Mouse (Mus musculus) MEL (cell line): Measurements from ENCODE around the gene Nsl1. TPM values are rescaled to one million over a fixed set of nuclear protein-coding genes. Genes with fewer than 3 reads are reported as not detected.

Experiments used
- DNase-seq: peaks from one replicate; pipeline ENCODE4 v3.0.0; 2011; ENCODE audit warnings: low read depth, low spot score
- H3K27ac ChIP-seq: 2 replicates; pipeline ENCODE4 v1.5.1; 2012; ENCODE audit warnings: low read depth, mild to moderate bottlenecking, control low read depth, low read length, moderate library complexity; ENCODE audit not compliant: control insufficient read depth
- H3K27me3 ChIP-seq, 2 experiments: fragments of 150-350 bp in 1 of 2; sonication (generic) in 1 of 2; 2 replicates each; pipeline ENCODE4 v1.6.1; 2012; ENCODE audit warnings: low read length in 2 of 2, mild to moderate bottlenecking in 2 of 2, improper control_type of control experiment in 1 of 2, moderate library complexity in 1 of 2; ENCODE audit not compliant: insufficient read depth in 2 of 2, control insufficient read depth in 1 of 2
- H3K36me3 ChIP-seq, 2 experiments: 2 replicates each; pipeline ENCODE4 v1.6.1; 2012 to 2014; ENCODE audit warnings: low read length in 2 of 2, improper control_type of control experiment in 1 of 2, inconsistent platforms in 1 of 2, mild to moderate bottlenecking in 1 of 2; ENCODE audit not compliant: insufficient read depth in 2 of 2, control insufficient read depth in 1 of 2
- H3K4me1 ChIP-seq, 2 experiments: fragments of 150-350 bp in 1 of 2; sonication (generic) in 1 of 2; 2 replicates each; pipeline ENCODE4 v1.6.1; 2012; ENCODE audit warnings: low read length in 2 of 2, improper control_type of control experiment in 1 of 2, mild to moderate bottlenecking in 1 of 2; ENCODE audit not compliant: insufficient read depth in 2 of 2, control insufficient read depth in 1 of 2
- H3K4me3 ChIP-seq, 2 experiments: fragments of 150-350 bp in 1 of 2; sonication (generic) in 1 of 2; 2 replicates each; pipeline ENCODE4 v1.5.1; 2012; ENCODE audit warnings: low read depth in 2 of 2, low read length in 2 of 2, mild to moderate bottlenecking in 2 of 2, moderate library complexity in 2 of 2, control low read depth in 1 of 2, improper control_type of control experiment in 1 of 2; ENCODE audit not compliant: control insufficient read depth in 1 of 2, insufficient read depth in 1 of 2
- H3K79me2 ChIP-seq: 2 replicates; pipeline ENCODE4 v1.6.1; 2012; ENCODE audit warnings: mild to moderate bottlenecking, low read length, moderate library complexity; ENCODE audit not compliant: control insufficient read depth, poor library complexity, insufficient read depth
- H3K9ac ChIP-seq: 2 replicates; pipeline ENCODE4 v1.6.1; 2012; ENCODE audit warnings: low read depth, mild to moderate bottlenecking, control low read depth, low read length, moderate library complexity; ENCODE audit not compliant: control insufficient read depth, poor library complexity, severe bottlenecking
- H3K9me3 ChIP-seq: fragments of 150-350 bp; sonication (generic); replicated peaks from 2 replicates; pipeline ENCODE4 v1.6.1; 2012; ENCODE audit warnings: mild to moderate bottlenecking, low read length, improper control_type of control experiment, moderate library complexity; ENCODE audit not compliant: insufficient read depth
- CHD2 ChIP-seq: IDR thresholded peaks from 2 replicates; pipeline ENCODE4 v1.6.1; 2011; ENCODE audit warnings: low read length, improper control_type of control experiment
- CTCF ChIP-seq, 3 experiments: IDR thresholded peaks in 2 of 3; conservative IDR thresholded peaks in 1 of 3; 2 replicates each; pipeline ENCODE4 v1.5.1; 2011 to 2012; ENCODE audit warnings: low read length in 3 of 3, low read depth in 2 of 3, mild to moderate bottlenecking in 2 of 3, improper control_type of control experiment in 1 of 3, inconsistent platforms in 1 of 3, mixed read lengths in 1 of 3, moderate library complexity in 1 of 3; ENCODE audit not compliant: control insufficient read depth in 1 of 3, insufficient read depth in 1 of 3, poor library complexity in 1 of 3, severe bottlenecking in 1 of 3
- ELF1 ChIP-seq: IDR thresholded peaks from 2 replicates; pipeline ENCODE4 v1.6.1; 2014; ENCODE audit warnings: low read depth, mild to moderate bottlenecking, inconsistent platforms, low read length, improper control_type of control experiment, moderate library complexity
- EP300 ChIP-seq, 2 experiments: IDR thresholded peaks; 2 replicates each; pipeline ENCODE4 v1.6.1; 2011; ENCODE audit warnings: improper control_type of control experiment in 2 of 2, low read length in 2 of 2, low read depth in 1 of 2, mild to moderate bottlenecking in 1 of 2
- ETS1 ChIP-seq: IDR thresholded peaks from 2 replicates; pipeline ENCODE4 v1.6.1; 2012; ENCODE audit warnings: low read depth, mild to moderate bottlenecking, inconsistent platforms, low read length, improper control_type of control experiment, moderate library complexity
- GABPA ChIP-seq: IDR thresholded peaks from 2 replicates; pipeline ENCODE4 v1.6.1; 2012; ENCODE audit warnings: low read depth, mild to moderate bottlenecking, inconsistent platforms, low read length, improper control_type of control experiment, moderate library complexity
- GATA1 ChIP-seq: IDR thresholded peaks from 2 replicates; pipeline ENCODE4 v1.6.1; 2011; ENCODE audit warnings: low read depth, low read length, improper control_type of control experiment
- HCFC1 ChIP-seq: IDR thresholded peaks from 2 replicates; pipeline ENCODE4 v1.6.1; 2012; ENCODE audit warnings: low read depth, mild to moderate bottlenecking, inconsistent platforms, low read length, improper control_type of control experiment, moderate library complexity
- JUND ChIP-seq: IDR thresholded peaks from 2 replicates; pipeline ENCODE4 v1.6.1; 2011; ENCODE audit warnings: low read depth, mild to moderate bottlenecking, improper control_type of control experiment, low read length
- KAT2A ChIP-seq: conservative IDR thresholded peaks from 2 replicates; pipeline ENCODE4 v1.6.1; 2012; ENCODE audit warnings: low read depth, low read length, improper control_type of control experiment, inconsistent platforms
- MAFK ChIP-seq: IDR thresholded peaks from 2 replicates; pipeline ENCODE4 v1.6.1; 2011; ENCODE audit warnings: low read depth, mild to moderate bottlenecking, low read length, improper control_type of control experiment, borderline replicate concordance
- MAX ChIP-seq: IDR thresholded peaks from 2 replicates; pipeline ENCODE4 v1.6.1; 2011; ENCODE audit warnings: low read length, improper control_type of control experiment
- MAZ ChIP-seq: IDR thresholded peaks from 2 replicates; pipeline ENCODE4 v1.6.1; 2012; ENCODE audit warnings: low read depth, mild to moderate bottlenecking, inconsistent platforms, low read length, improper control_type of control experiment
- MEF2A ChIP-seq: IDR thresholded peaks from 2 replicates; pipeline ENCODE4 v1.6.1; 2014; ENCODE audit warnings: low read depth, mild to moderate bottlenecking, inconsistent platforms, low read length, improper control_type of control experiment; ENCODE audit not compliant: poor library complexity, insufficient replicate concordance, severe bottlenecking; ENCODE audit errors: extremely low read depth
- MXI1 ChIP-seq: IDR thresholded peaks from 2 replicates; pipeline ENCODE4 v1.6.1; 2011; ENCODE audit warnings: mild to moderate bottlenecking, low read depth, low read length, improper control_type of control experiment
- MYB ChIP-seq: IDR thresholded peaks from 2 replicates; pipeline ENCODE4 v1.6.1; 2011; ENCODE audit warnings: mild to moderate bottlenecking, low read depth, low read length, improper control_type of control experiment
- MYC ChIP-seq: IDR thresholded peaks from 2 replicates; pipeline ENCODE4 v1.6.1; 2011; ENCODE audit warnings: low read depth, mild to moderate bottlenecking, low read length, improper control_type of control experiment, moderate library complexity
- NELFE ChIP-seq: IDR thresholded peaks from 2 replicates; pipeline ENCODE4 v1.6.1; 2011; ENCODE audit warnings: low read depth, low read length, improper control_type of control experiment
- NRF1 ChIP-seq: IDR thresholded peaks from 2 replicates; pipeline ENCODE4 v1.6.1; 2014; ENCODE audit warnings: low read depth, mild to moderate bottlenecking, inconsistent platforms, low read length, improper control_type of control experiment, moderate library complexity; ENCODE audit not compliant: poor library complexity, insufficient read depth, severe bottlenecking
- POLR2A ChIP-seq, 2 experiments: IDR thresholded peaks; 2 replicates each; pipeline ENCODE4 v1.6.1; 2011 to 2012; ENCODE audit warnings: low read length in 2 of 2, mild to moderate bottlenecking in 2 of 2, control low read depth in 1 of 2, improper control_type of control experiment in 1 of 2, low read depth in 1 of 2, moderate library complexity in 1 of 2; ENCODE audit not compliant: control insufficient read depth in 1 of 2, insufficient read depth in 1 of 2, poor library complexity in 1 of 2
- POLR2AphosphoS2 ChIP-seq: IDR thresholded peaks from 2 replicates; pipeline ENCODE4 v1.6.1; 2011; ENCODE audit warnings: low read length, improper control_type of control experiment
- POLR2AphosphoS5 ChIP-seq: IDR thresholded peaks from 2 replicates; pipeline ENCODE4 v1.6.1; 2012; ENCODE audit warnings: low read depth, borderline replicate concordance, mild to moderate bottlenecking, inconsistent platforms, low read length, moderate library complexity, mixed read lengths
- RAD21 ChIP-seq: IDR thresholded peaks from 2 replicates; pipeline ENCODE4 v1.6.1; 2011; ENCODE audit warnings: mild to moderate bottlenecking, low read depth, low read length, improper control_type of control experiment
- RCOR1 ChIP-seq: IDR thresholded peaks from 2 replicates; pipeline ENCODE4 v1.6.1; 2012; ENCODE audit warnings: low read depth, mild to moderate bottlenecking, inconsistent platforms, low read length, improper control_type of control experiment
- SIN3A ChIP-seq: IDR thresholded peaks from 2 replicates; pipeline ENCODE4 v1.6.1; 2012; ENCODE audit warnings: low read length, improper control_type of control experiment, inconsistent platforms
- SMC3 ChIP-seq: IDR thresholded peaks from 2 replicates; pipeline ENCODE4 v1.6.1; 2011; ENCODE audit warnings: low read depth, low read length, improper control_type of control experiment
- TAL1 ChIP-seq: IDR thresholded peaks from 2 replicates; pipeline ENCODE4 v1.6.1; 2012; ENCODE audit warnings: mild to moderate bottlenecking, inconsistent platforms, low read length, moderate library complexity, mixed read lengths
- TBP ChIP-seq: IDR thresholded peaks from 2 replicates; pipeline ENCODE4 v1.8.0; 2011; ENCODE audit warnings: low read depth, low read length, improper control_type of control experiment
- TCF12 ChIP-seq: IDR thresholded peaks from 2 replicates; pipeline ENCODE4 v1.6.1; 2014; ENCODE audit warnings: low read depth, mild to moderate bottlenecking, inconsistent platforms, low read length, improper control_type of control experiment, moderate library complexity
- USF1 ChIP-seq: IDR thresholded peaks from 2 replicates; pipeline ENCODE4 v1.6.1; 2014; ENCODE audit warnings: low read depth, mild to moderate bottlenecking, inconsistent platforms, low read length, improper control_type of control experiment, moderate library complexity
- USF2 ChIP-seq, 2 experiments: IDR thresholded peaks; 2 replicates each; pipeline ENCODE4 v1.6.1; 2011 to 2012; ENCODE audit warnings: improper control_type of control experiment in 2 of 2, low read length in 2 of 2, borderline replicate concordance in 1 of 2, inconsistent platforms in 1 of 2, low read depth in 1 of 2, mild to moderate bottlenecking in 1 of 2; ENCODE audit not compliant: insufficient read depth in 1 of 2
- ZC3H11A ChIP-seq: IDR thresholded peaks from 2 replicates; pipeline ENCODE4 v1.6.1; 2012; ENCODE audit warnings: low read depth, mild to moderate bottlenecking, inconsistent platforms, low read length, improper control_type of control experiment
- ZKSCAN1 ChIP-seq: IDR thresholded peaks from 2 replicates; pipeline ENCODE4 v1.6.1; 2012; ENCODE audit warnings: low read depth, mild to moderate bottlenecking, inconsistent platforms, low read length, improper control_type of control experiment, moderate library complexity
- ZMIZ1 ChIP-seq: IDR thresholded peaks from 2 replicates; pipeline ENCODE4 v1.6.1; 2012; ENCODE audit warnings: low read depth, mild to moderate bottlenecking, inconsistent platforms, low read length, improper control_type of control experiment, moderate library complexity
- polyA plus RNA-seq, 2 experiments: library from polyadenylated mRNA; stranded (reverse) in 1 of 2; unstranded in 1 of 2; fragments of >175 nt in 1 of 2; fragments of >200 nt in 1 of 2; gene quantifications; 2 replicates each; pipeline versions ENCODE4 v1.2.1 to v1.2.4; 2012; ENCODE audit warnings: low replicate concordance in 2 of 2, low read depth in 1 of 2; ENCODE audit not compliant: insufficient read length in 2 of 2, insufficient read depth in 1 of 2, missing spikeins in 1 of 2
- total RNA-seq: library from RNA; depleted of rRNA; stranded (reverse); fragments of 300-350 nt; gene quantifications from 2 replicates; pipeline ENCODE4 v1.2.3, GENCODE M21; 2012

The Nsl1 gene
- total and polyA plus RNA-seq, 3 experiments = 24.2 to 41.9 TPM; not detected in 1

DNA sequence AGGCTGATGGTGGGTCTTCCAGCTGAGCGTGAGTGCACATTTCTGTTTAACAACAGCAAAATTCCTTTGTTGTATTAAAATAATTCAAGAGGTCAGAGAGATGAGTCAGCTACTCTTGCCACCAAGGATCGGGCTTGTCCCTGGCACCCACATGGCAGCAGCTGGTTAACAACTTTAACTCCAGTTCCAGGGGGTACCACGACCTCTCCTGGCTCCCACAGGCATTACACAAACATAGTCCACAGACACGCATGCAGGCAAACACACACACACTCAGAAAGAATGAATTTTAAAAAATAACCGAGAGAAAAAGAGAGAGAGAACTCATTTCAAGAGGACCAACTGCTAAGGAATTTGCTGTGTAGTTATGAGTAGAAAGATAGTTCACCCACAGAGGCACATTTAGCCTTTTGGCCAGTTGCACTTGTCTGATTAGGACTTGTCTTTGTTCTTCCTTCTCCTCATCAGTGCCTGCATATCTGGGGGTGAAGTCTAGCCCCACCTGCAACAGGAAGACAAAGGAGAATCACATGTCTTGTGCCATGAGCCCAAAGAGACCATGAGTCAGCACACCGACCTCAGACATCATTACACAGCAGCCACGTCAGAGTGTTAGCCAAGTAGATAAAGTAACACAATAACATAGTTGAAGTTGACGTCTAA is 7.8 kb upstream of the Nsl1 start:
- Histone ChIP-seq H3K9ac (peak overlapping the region; percentile 63), H3K79me2 (no peaks in the 10 kb centered on the region), H3K27ac (peak overlapping the region; percentile 96), H3K4me1 (peaks cover 13% of the 10 kb centered on the region in 2 experiments), H3K9me3 (no peaks in the 10 kb centered on the region), H3K36me3 (peaks cover 0 to 18% of the 10 kb centered on the region in 2 experiments; a peak in 2 of 4 replicates), H3K27me3 (no peaks in the 10 kb centered on the region), H3K4me3 (peak overlapping the region; percentile 35 to 48)
- DNase-seq = peak; percentile 96
- TF ChIP-seq RAD21 (peak; percentile 51), MAX (peak; percentile 87), POLR2A (IDR thresholded peaks at IDR 0.05; ENCODE audit: control insufficient read depth in 1 of 2, insufficient read depth in 1 of 2, low read depth in 1 of 2, low read length in 2 of 2, poor library complexity in 1 of 2) (peak in 1 of 2 experiments; percentile 67; a peak in 2 of 4 replicates), TAL1 (peak; percentile 94), JUND (0 out of 2 replicates have a peak, but pooled peaks have one; percentile 31), MXI1 (peak; percentile 98), RCOR1 (0 out of 2 replicates have a peak, but pooled peaks have one; percentile 31), NRF1 (no peak), POLR2AphosphoS2 (no peak; the same call in 1 of the 2 replicates), GATA1 (peak; percentile 88), ZKSCAN1 (no peak), HCFC1 (peak; percentile 38; the same call in 1 of the 2 replicates), MAFK (peak; percentile 79; the same call in 1 of the 2 replicates), EP300 (IDR thresholded peaks at IDR 0.05; ENCODE audit: low read depth in 1 of 2, low read length in 2 of 2) (peak; percentile 83 to 92), CHD2 (no peak), GABPA (peak; percentile 79; the same call in 1 of the 2 replicates), TCF12 (peak; percentile 88), USF2 (IDR thresholded peaks at IDR 0.05; ENCODE audit: borderline replicate concordance in 1 of 2, insufficient read depth in 1 of 2, low read depth in 1 of 2, low read length in 2 of 2) (no peak), MAZ (peak; percentile 62; the same call in 1 of the 2 replicates), TBP (peak; percentile 86), CTCF (IDR thresholded peaks at IDR 0.05 in 2 of 3, conservative IDR thresholded peaks at IDR 0.05 in 1 of 3; ENCODE audit: control insufficient read depth in 1 of 3, insufficient read depth in 1 of 3, low read depth in 2 of 3, low read length in 3 of 3, poor library complexity in 1 of 3, severe bottlenecking in 1 of 3) (peak; percentile 54 to 65 (median 64)), ZC3H11A (peak; percentile 30), MEF2A (peak; percentile 38; the same call in 1 of the 2 replicates), POLR2AphosphoS5 (no peak), MYC (peak; percentile 96), ETS1 (peak; percentile 98), SMC3 (peak; percentile 48), KAT2A (no peak; the same call in 1 of the 2 replicates), USF1 (peak; percentile 83), ZMIZ1 (no peak; the same call in 1 of the 2 replicates), NELFE (peak; percentile 58), ELF1 (peak; percentile 8; the same call in 1 of the 2 replicates), MYB (no peak), SIN3A (peak; percentile 94)
